Mouse (Mus musculus) MEL (cell line): ENCODE results near the gene Bptf. TPM values are rescaled to one million over a fixed set of nuclear protein-coding genes. Genes with fewer than 3 reads are reported as not detected.
A peak's percentile ranks its signal among the peaks of the same experiment; 100 is the strongest.

ENCODE experiments used
- DNase-seq: peaks from one replicate; pipeline ENCODE4 v3.0.0; 2011; ENCODE audit warnings: low read depth, low spot score
- H3K27ac ChIP-seq: 2 replicates; pipeline ENCODE4 v1.5.1; 2012; ENCODE audit warnings: low read depth, mild to moderate bottlenecking, control low read depth, low read length, moderate library complexity; ENCODE audit not compliant: control insufficient read depth
- H3K27me3 ChIP-seq, 2 experiments: fragments of 150-350 bp in 1 of 2; sonication (generic) in 1 of 2; 2 replicates each; pipeline ENCODE4 v1.6.1; 2012; ENCODE audit warnings: low read length in 2 of 2, mild to moderate bottlenecking in 2 of 2, improper control_type of control experiment in 1 of 2, moderate library complexity in 1 of 2; ENCODE audit not compliant: insufficient read depth in 2 of 2, control insufficient read depth in 1 of 2
- H3K36me3 ChIP-seq, 2 experiments: 2 replicates each; pipeline ENCODE4 v1.6.1; 2012 to 2014; ENCODE audit warnings: low read length in 2 of 2, improper control_type of control experiment in 1 of 2, inconsistent platforms in 1 of 2, mild to moderate bottlenecking in 1 of 2; ENCODE audit not compliant: insufficient read depth in 2 of 2, control insufficient read depth in 1 of 2
- H3K4me1 ChIP-seq, 2 experiments: fragments of 150-350 bp in 1 of 2; sonication (generic) in 1 of 2; 2 replicates each; pipeline ENCODE4 v1.6.1; 2012; ENCODE audit warnings: low read length in 2 of 2, improper control_type of control experiment in 1 of 2, mild to moderate bottlenecking in 1 of 2; ENCODE audit not compliant: insufficient read depth in 2 of 2, control insufficient read depth in 1 of 2
- H3K4me3 ChIP-seq, 2 experiments: fragments of 150-350 bp in 1 of 2; sonication (generic) in 1 of 2; 2 replicates each; pipeline ENCODE4 v1.5.1; 2012; ENCODE audit warnings: low read depth in 2 of 2, low read length in 2 of 2, mild to moderate bottlenecking in 2 of 2, moderate library complexity in 2 of 2, control low read depth in 1 of 2, improper control_type of control experiment in 1 of 2; ENCODE audit not compliant: control insufficient read depth in 1 of 2, insufficient read depth in 1 of 2
- H3K79me2 ChIP-seq: 2 replicates; pipeline ENCODE4 v1.6.1; 2012; ENCODE audit warnings: mild to moderate bottlenecking, low read length, moderate library complexity; ENCODE audit not compliant: control insufficient read depth, poor library complexity, insufficient read depth
- H3K9ac ChIP-seq: 2 replicates; pipeline ENCODE4 v1.6.1; 2012; ENCODE audit warnings: low read depth, mild to moderate bottlenecking, control low read depth, low read length, moderate library complexity; ENCODE audit not compliant: control insufficient read depth, poor library complexity, severe bottlenecking
- H3K9me3 ChIP-seq: fragments of 150-350 bp; sonication (generic); replicated peaks from 2 replicates; pipeline ENCODE4 v1.6.1; 2012; ENCODE audit warnings: mild to moderate bottlenecking, low read length, improper control_type of control experiment, moderate library complexity; ENCODE audit not compliant: insufficient read depth
- BHLHE40 ChIP-seq: IDR thresholded peaks from 2 replicates; pipeline ENCODE4 v1.6.1; 2012; ENCODE audit warnings: low read depth, mild to moderate bottlenecking, inconsistent platforms, low read length, improper control_type of control experiment, borderline replicate concordance
- CHD1 ChIP-seq: IDR thresholded peaks from 2 replicates; pipeline ENCODE4 v1.6.1; 2012; ENCODE audit warnings: low read depth, mild to moderate bottlenecking, inconsistent platforms, low read length, improper control_type of control experiment
- CTCF ChIP-seq, 3 experiments: IDR thresholded peaks in 2 of 3; conservative IDR thresholded peaks in 1 of 3; 2 replicates each; pipeline ENCODE4 v1.5.1; 2011 to 2012; ENCODE audit warnings: low read length in 3 of 3, low read depth in 2 of 3, mild to moderate bottlenecking in 2 of 3, improper control_type of control experiment in 1 of 3, inconsistent platforms in 1 of 3, mixed read lengths in 1 of 3, moderate library complexity in 1 of 3; ENCODE audit not compliant: control insufficient read depth in 1 of 3, insufficient read depth in 1 of 3, poor library complexity in 1 of 3, severe bottlenecking in 1 of 3
- ELF1 ChIP-seq: IDR thresholded peaks from 2 replicates; pipeline ENCODE4 v1.6.1; 2014; ENCODE audit warnings: low read depth, mild to moderate bottlenecking, inconsistent platforms, low read length, improper control_type of control experiment, moderate library complexity
- EP300 ChIP-seq, 2 experiments: IDR thresholded peaks; 2 replicates each; pipeline ENCODE4 v1.6.1; 2011; ENCODE audit warnings: improper control_type of control experiment in 2 of 2, low read length in 2 of 2, low read depth in 1 of 2, mild to moderate bottlenecking in 1 of 2
- GABPA ChIP-seq: IDR thresholded peaks from 2 replicates; pipeline ENCODE4 v1.6.1; 2012; ENCODE audit warnings: low read depth, mild to moderate bottlenecking, inconsistent platforms, low read length, improper control_type of control experiment, moderate library complexity
- GATA1 ChIP-seq: IDR thresholded peaks from 2 replicates; pipeline ENCODE4 v1.6.1; 2011; ENCODE audit warnings: low read depth, low read length, improper control_type of control experiment
- HCFC1 ChIP-seq: IDR thresholded peaks from 2 replicates; pipeline ENCODE4 v1.6.1; 2012; ENCODE audit warnings: low read depth, mild to moderate bottlenecking, inconsistent platforms, low read length, improper control_type of control experiment, moderate library complexity
- JUND ChIP-seq: IDR thresholded peaks from 2 replicates; pipeline ENCODE4 v1.6.1; 2011; ENCODE audit warnings: low read depth, mild to moderate bottlenecking, improper control_type of control experiment, low read length
- KAT2A ChIP-seq: conservative IDR thresholded peaks from 2 replicates; pipeline ENCODE4 v1.6.1; 2012; ENCODE audit warnings: low read depth, low read length, improper control_type of control experiment, inconsistent platforms
- MAX ChIP-seq: IDR thresholded peaks from 2 replicates; pipeline ENCODE4 v1.6.1; 2011; ENCODE audit warnings: low read length, improper control_type of control experiment
- MAZ ChIP-seq: IDR thresholded peaks from 2 replicates; pipeline ENCODE4 v1.6.1; 2012; ENCODE audit warnings: low read depth, mild to moderate bottlenecking, inconsistent platforms, low read length, improper control_type of control experiment
- MEF2A ChIP-seq: IDR thresholded peaks from 2 replicates; pipeline ENCODE4 v1.6.1; 2014; ENCODE audit warnings: low read depth, mild to moderate bottlenecking, inconsistent platforms, low read length, improper control_type of control experiment; ENCODE audit not compliant: poor library complexity, insufficient replicate concordance, severe bottlenecking; ENCODE audit errors: extremely low read depth
- MXI1 ChIP-seq: IDR thresholded peaks from 2 replicates; pipeline ENCODE4 v1.6.1; 2011; ENCODE audit warnings: mild to moderate bottlenecking, low read depth, low read length, improper control_type of control experiment
- MYB ChIP-seq: IDR thresholded peaks from 2 replicates; pipeline ENCODE4 v1.6.1; 2011; ENCODE audit warnings: mild to moderate bottlenecking, low read depth, low read length, improper control_type of control experiment
- POLR2A ChIP-seq, 2 experiments: IDR thresholded peaks; 2 replicates each; pipeline ENCODE4 v1.6.1; 2011 to 2012; ENCODE audit warnings: low read length in 2 of 2, mild to moderate bottlenecking in 2 of 2, control low read depth in 1 of 2, improper control_type of control experiment in 1 of 2, low read depth in 1 of 2, moderate library complexity in 1 of 2; ENCODE audit not compliant: control insufficient read depth in 1 of 2, insufficient read depth in 1 of 2, poor library complexity in 1 of 2
- POLR2AphosphoS2 ChIP-seq: IDR thresholded peaks from 2 replicates; pipeline ENCODE4 v1.6.1; 2011; ENCODE audit warnings: low read length, improper control_type of control experiment
- SIN3A ChIP-seq: IDR thresholded peaks from 2 replicates; pipeline ENCODE4 v1.6.1; 2012; ENCODE audit warnings: low read length, improper control_type of control experiment, inconsistent platforms
- SMC3 ChIP-seq: IDR thresholded peaks from 2 replicates; pipeline ENCODE4 v1.6.1; 2011; ENCODE audit warnings: low read depth, low read length, improper control_type of control experiment
- TBP ChIP-seq: IDR thresholded peaks from 2 replicates; pipeline ENCODE4 v1.8.0; 2011; ENCODE audit warnings: low read depth, low read length, improper control_type of control experiment
- ZC3H11A ChIP-seq: IDR thresholded peaks from 2 replicates; pipeline ENCODE4 v1.6.1; 2012; ENCODE audit warnings: low read depth, mild to moderate bottlenecking, inconsistent platforms, low read length, improper control_type of control experiment
- ZKSCAN1 ChIP-seq: IDR thresholded peaks from 2 replicates; pipeline ENCODE4 v1.6.1; 2012; ENCODE audit warnings: low read depth, mild to moderate bottlenecking, inconsistent platforms, low read length, improper control_type of control experiment, moderate library complexity
- polyA plus RNA-seq, 2 experiments: library from polyadenylated mRNA; stranded (reverse) in 1 of 2; unstranded in 1 of 2; fragments of >175 nt in 1 of 2; fragments of >200 nt in 1 of 2; gene quantifications; 2 replicates each; pipeline versions ENCODE4 v1.2.1 to v1.2.4; 2012; ENCODE audit warnings: low replicate concordance in 2 of 2, low read depth in 1 of 2; ENCODE audit not compliant: insufficient read length in 2 of 2, insufficient read depth in 1 of 2, missing spikeins in 1 of 2
- total RNA-seq: library from RNA; depleted of rRNA; stranded (reverse); fragments of 300-350 nt; gene quantifications from 2 replicates; pipeline ENCODE4 v1.2.3, GENCODE M21; 2012

Bptf gene
- total and polyA plus RNA-seq, 3 experiments, result 27.5 to 55.4 (median 52.7) TPM

DNA sequence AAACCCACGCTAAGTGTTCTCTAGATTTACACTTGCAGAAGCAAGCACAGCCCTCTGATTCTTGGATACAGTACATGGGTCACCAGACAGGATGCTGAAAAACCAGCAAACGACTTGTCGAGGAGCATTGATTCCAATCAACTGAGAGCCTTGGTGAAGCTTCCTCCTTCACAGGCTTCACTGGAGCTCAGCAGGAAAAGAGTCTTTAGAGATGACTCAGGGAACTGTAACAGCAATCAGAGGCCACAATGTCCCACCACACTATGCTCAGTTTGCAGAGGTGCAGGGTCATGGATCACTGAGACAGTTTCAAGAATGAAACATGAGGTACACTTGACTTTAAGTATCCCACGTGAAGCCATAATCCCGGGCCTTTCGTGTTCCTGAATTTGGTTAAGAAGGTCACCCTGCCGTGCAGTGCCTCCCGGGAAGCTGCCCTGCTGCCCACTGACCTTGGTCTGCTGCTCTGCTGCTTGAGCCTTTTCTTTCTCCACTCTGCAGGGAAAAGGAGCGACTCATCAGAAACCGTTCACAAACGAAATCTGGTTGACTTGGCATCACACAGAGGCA, 66.6 kb downstream of the Bptf start:
- DNase-seq, result no peak
- TF ChIP-seq SIN3A, result no peak
- TF ChIP-seq MEF2A, result no peak
- TF ChIP-seq ZC3H11A, result no peak
- no peak for TF ChIP-seq JUND
- TF ChIP-seq MYB, result no peak
- TF ChIP-seq SMC3, result no peak
- no peak for TF ChIP-seq KAT2A
- no peak for TF ChIP-seq CTCF (IDR thresholded peaks at IDR 0.05 in 2 of 3, conservative IDR thresholded peaks at IDR 0.05 in 1 of 3; ENCODE audit: control insufficient read depth in 1 of 3, insufficient read depth in 1 of 3, low read depth in 2 of 3, low read length in 3 of 3, poor library complexity in 1 of 3, severe bottlenecking in 1 of 3)
- TF ChIP-seq CHD1, result no peak
- no peak for TF ChIP-seq MAX
- TF ChIP-seq HCFC1, result no peak
- TF ChIP-seq POLR2A (IDR thresholded peaks at IDR 0.05; ENCODE audit: control insufficient read depth in 1 of 2, insufficient read depth in 1 of 2, low read depth in 1 of 2, low read length in 2 of 2, poor library complexity in 1 of 2), result no peak
- TF ChIP-seq MXI1, result no peak
- TF ChIP-seq ELF1, result no peak
- no peak for TF ChIP-seq EP300 (IDR thresholded peaks at IDR 0.05; ENCODE audit: low read depth in 1 of 2, low read length in 2 of 2)
- no peak for TF ChIP-seq BHLHE40
- no peak for TF ChIP-seq POLR2AphosphoS2
- no peak for TF ChIP-seq ZKSCAN1
- no peak for TF ChIP-seq GABPA
- TF ChIP-seq MAZ, result no peak
- no peaks in the 10 kb centered on the region for H3K79me2 ChIP-seq
- H3K9ac ChIP-seq, result no peak overlapping the region
- H3K4me1 ChIP-seq, result no peaks in the 10 kb centered on the region
- H3K36me3 ChIP-seq, result peaks cover 0 to 28% of the 10 kb centered on the region in 2 experiments; a peak in 2 of 4 replicates
- H3K9me3 ChIP-seq, result no peaks in the 10 kb centered on the region
- no peak overlapping the region for H3K4me3 ChIP-seq
- no peak overlapping the region for H3K27ac ChIP-seq
- no peaks in the 10 kb centered on the region for H3K27me3 ChIP-seq

DNA sequence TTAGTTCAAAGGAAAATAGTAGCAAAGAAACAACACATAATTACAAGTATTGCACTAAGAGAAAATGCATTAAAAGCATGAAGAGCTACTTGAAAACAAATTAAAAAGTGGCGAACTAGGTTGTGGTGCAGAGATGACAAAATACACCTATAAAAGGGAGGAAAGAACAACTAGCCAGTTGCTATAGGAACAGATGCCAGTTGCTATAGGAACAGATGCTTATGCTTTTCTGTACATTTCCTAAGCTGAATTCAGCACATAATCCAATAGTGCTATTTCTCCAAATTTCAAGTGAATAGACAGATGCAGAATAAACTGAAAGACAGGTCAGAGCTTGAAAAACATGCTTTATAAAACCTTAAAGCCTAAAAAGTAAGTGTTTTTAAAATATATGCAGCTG, 67.3 kb downstream of the Bptf start:
- Histone ChIP-seq H3K4me3 (no peak overlapping the region), H3K36me3 (peaks cover 0 to 30% of the 10 kb centered on the region in 2 experiments; a peak in 2 of 4 replicates), H3K27ac (no peak overlapping the region), H3K4me1 (no peaks in the 10 kb centered on the region), H3K9me3 (no peaks in the 10 kb centered on the region), H3K27me3 (no peaks in the 10 kb centered on the region), H3K79me2 (no peaks in the 10 kb centered on the region), H3K9ac (no peak overlapping the region)
- no peak for DNase-seq
- TF ChIP-seq TBP, result 0 out of 2 replicates have a peak, but pooled peaks have one; percentile 43
- no peak for TF ChIP-seq HCFC1
- TF ChIP-seq ZC3H11A, result no peak
- no peak for TF ChIP-seq GATA1
